Mouse (Mus musculus) CH12.LX (cell line): Measurements from ENCODE around the gene Gbp3.

Experiments used
- CTCF ChIP-seq, 2 experiments: IDR thresholded peaks in 1 of 2; conservative IDR thresholded peaks in 1 of 2; 2 replicates each; pipeline ENCODE4 v1.5.1; 2011 to 2012; ENCODE audit warnings: low read depth in 2 of 2, low read length in 2 of 2, improper control_type of control experiment in 1 of 2, inconsistent platforms in 1 of 2, mild to moderate bottlenecking in 1 of 2, moderate library complexity in 1 of 2
- EP300 ChIP-seq: IDR thresholded peaks from 2 replicates; pipeline ENCODE4 v1.6.1; 2011; ENCODE audit warnings: low read length, improper control_type of control experiment
- ETS1 ChIP-seq: conservative IDR thresholded peaks from 2 replicates; pipeline ENCODE4 v1.6.1; 2012; ENCODE audit warnings: low read depth, mild to moderate bottlenecking, inconsistent platforms, low read length, improper control_type of control experiment, moderate library complexity
- MAX ChIP-seq: IDR thresholded peaks from 2 replicates; pipeline ENCODE4 v1.6.1; 2011; ENCODE audit warnings: low read length, improper control_type of control experiment
- POLR2A ChIP-seq: IDR thresholded peaks from 2 replicates; pipeline ENCODE4 v1.6.1; 2011; ENCODE audit warnings: low read depth, mild to moderate bottlenecking, improper control_type of control experiment, low read length
- USF1 ChIP-seq: IDR thresholded peaks from 2 replicates; pipeline ENCODE4 v1.6.1; 2014; ENCODE audit warnings: low read depth, mild to moderate bottlenecking, inconsistent platforms, low read length, improper control_type of control experiment
- USF2 ChIP-seq: conservative IDR thresholded peaks from 2 replicates; pipeline ENCODE4 v1.6.1; 2011; ENCODE audit warnings: low read depth, low read length, improper control_type of control experiment
- ZC3H11A ChIP-seq: IDR thresholded peaks from 2 replicates; pipeline ENCODE4 v1.6.1; 2012; ENCODE audit warnings: low read depth, mild to moderate bottlenecking, inconsistent platforms, low read length, improper control_type of control experiment
- ZMIZ1 ChIP-seq: IDR thresholded peaks from 2 replicates; pipeline ENCODE4 v1.6.1; 2012; ENCODE audit warnings: low read depth, mild to moderate bottlenecking, inconsistent platforms, low read length, improper control_type of control experiment

GRCm38 (mm10) chr3:142528116-142528515, 31.7 kb upstream of the Gbp3 start:
- TF ChIP-seq USF2 (no peak), CTCF (conservative IDR thresholded peaks at IDR 0.05 in 1 of 2, IDR thresholded peaks at IDR 0.05 in 1 of 2; ENCODE audit: low read depth in 2 of 2, low read length in 2 of 2) (no peak), ZC3H11A (no peak), POLR2A (no peak), ZMIZ1 (no peak), EP300 (no peak), MAX (no peak), ETS1 (no peak), USF1 (no peak)
